Mouse (Mus musculus): ENCODE data around the gene Wdr19.
"Not testable (repeated sequence)": the region's sequence is repeated elsewhere in the genome, so short reads cannot be mapped to it uniquely, and the experiment has no call there.

The Wdr19 gene

GRCm38 (mm10) chr5:65299623-65300022 lies 100.1 kb downstream of the Wdr19 start:
- DNase-seq (ENCODE audit: low spot score): not testable (repeated sequence)

- DNase-seq (ENCODE audit: low spot score): no peak
Measured at GRCm38 (mm10) chr5:65300121-65300520, 100.6 kb downstream of the Wdr19 start.

GRCm38 (mm10) chr5:65305516-65305915 lies 106.0 kb downstream of the Wdr19 start:
- DNase-seq (ENCODE audit: low spot score): no peak

GRCm38 (mm10) chr5:65308208-65308607 lies 108.7 kb downstream of the Wdr19 start:
- DNase-seq (ENCODE audit: low spot score): no peak

GRCm38 (mm10) chr5:65308866-65309265 lies 109.4 kb downstream of the Wdr19 start:
- no peak for DNase-seq (ENCODE audit: low spot score)

Measured in testis, postnatal 10 days (tissue).